Mouse (Mus musculus) MEL (cell line): ENCODE measurements around the gene Ccsap.

Source experiments
- CTCF ChIP-seq, 3 experiments: IDR thresholded peaks in 2 of 3; conservative IDR thresholded peaks in 1 of 3; 2 replicates each; pipeline ENCODE4 v1.5.1; 2011 to 2012; ENCODE audit warnings: low read length in 3 of 3, low read depth in 2 of 3, mild to moderate bottlenecking in 2 of 3, improper control_type of control experiment in 1 of 3, inconsistent platforms in 1 of 3, mixed read lengths in 1 of 3, moderate library complexity in 1 of 3; ENCODE audit not compliant: control insufficient read depth in 1 of 3, insufficient read depth in 1 of 3, poor library complexity in 1 of 3, severe bottlenecking in 1 of 3
- E2F4 ChIP-seq: IDR thresholded peaks from 2 replicates; pipeline ENCODE4 v1.6.1; 2011; ENCODE audit warnings: low read depth, low read length, improper control_type of control experiment, borderline replicate concordance
- EP300 ChIP-seq, 2 experiments: IDR thresholded peaks; 2 replicates each; pipeline ENCODE4 v1.6.1; 2011; ENCODE audit warnings: improper control_type of control experiment in 2 of 2, low read length in 2 of 2, low read depth in 1 of 2, mild to moderate bottlenecking in 1 of 2
- ETS1 ChIP-seq: IDR thresholded peaks from 2 replicates; pipeline ENCODE4 v1.6.1; 2012; ENCODE audit warnings: low read depth, mild to moderate bottlenecking, inconsistent platforms, low read length, improper control_type of control experiment, moderate library complexity
- GABPA ChIP-seq: IDR thresholded peaks from 2 replicates; pipeline ENCODE4 v1.6.1; 2012; ENCODE audit warnings: low read depth, mild to moderate bottlenecking, inconsistent platforms, low read length, improper control_type of control experiment, moderate library complexity
- GATA1 ChIP-seq: IDR thresholded peaks from 2 replicates; pipeline ENCODE4 v1.6.1; 2011; ENCODE audit warnings: low read depth, low read length, improper control_type of control experiment
- MAX ChIP-seq: IDR thresholded peaks from 2 replicates; pipeline ENCODE4 v1.6.1; 2011; ENCODE audit warnings: low read length, improper control_type of control experiment
- NELFE ChIP-seq: IDR thresholded peaks from 2 replicates; pipeline ENCODE4 v1.6.1; 2011; ENCODE audit warnings: low read depth, low read length, improper control_type of control experiment
- POLR2A ChIP-seq, 2 experiments: IDR thresholded peaks; 2 replicates each; pipeline ENCODE4 v1.6.1; 2011 to 2012; ENCODE audit warnings: low read length in 2 of 2, mild to moderate bottlenecking in 2 of 2, control low read depth in 1 of 2, improper control_type of control experiment in 1 of 2, low read depth in 1 of 2, moderate library complexity in 1 of 2; ENCODE audit not compliant: control insufficient read depth in 1 of 2, insufficient read depth in 1 of 2, poor library complexity in 1 of 2
- TCF12 ChIP-seq: IDR thresholded peaks from 2 replicates; pipeline ENCODE4 v1.6.1; 2014; ENCODE audit warnings: low read depth, mild to moderate bottlenecking, inconsistent platforms, low read length, improper control_type of control experiment, moderate library complexity
- UBTF ChIP-seq: IDR thresholded peaks from 2 replicates; pipeline ENCODE4 v1.6.1; 2012; ENCODE audit warnings: low read depth, mild to moderate bottlenecking, inconsistent platforms, low read length, improper control_type of control experiment, moderate library complexity, borderline replicate concordance; ENCODE audit not compliant: insufficient read depth

DNA sequence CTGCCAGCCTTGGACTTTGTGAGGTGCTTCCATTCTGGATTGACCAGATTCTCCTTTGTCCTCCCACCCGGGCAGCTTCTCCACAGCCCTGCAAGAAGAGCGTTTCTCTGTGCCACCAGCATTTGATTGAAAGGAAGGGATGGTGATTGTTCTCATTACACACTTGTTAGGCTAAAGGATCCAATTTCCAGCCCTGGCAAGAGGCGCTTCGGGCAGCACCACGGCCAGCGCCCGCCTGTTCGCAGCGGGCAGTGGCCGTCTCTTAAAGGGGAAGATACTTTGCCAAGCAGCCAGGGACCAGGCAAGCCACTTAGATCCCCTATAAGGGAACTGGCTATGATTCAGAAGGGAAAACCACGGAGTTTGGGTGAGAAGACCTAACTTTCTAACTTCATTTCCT lies 31.3 kb upstream of the Ccsap start:
- TF ChIP-seq GATA1 = no peak
- no peak for TF ChIP-seq UBTF
- TF ChIP-seq POLR2A (IDR thresholded peaks at IDR 0.05; ENCODE audit: control insufficient read depth in 1 of 2, insufficient read depth in 1 of 2, low read depth in 1 of 2, low read length in 2 of 2, poor library complexity in 1 of 2) = no peak
- TF ChIP-seq NELFE = no peak
- TF ChIP-seq EP300 (IDR thresholded peaks at IDR 0.05; ENCODE audit: low read depth in 1 of 2, low read length in 2 of 2) = no peak
- TF ChIP-seq GABPA = no peak
- no peak for TF ChIP-seq ETS1
- no peak for TF ChIP-seq CTCF (IDR thresholded peaks at IDR 0.05 in 2 of 3, conservative IDR thresholded peaks at IDR 0.05 in 1 of 3; ENCODE audit: control insufficient read depth in 1 of 3, insufficient read depth in 1 of 3, low read depth in 2 of 3, low read length in 3 of 3, poor library complexity in 1 of 3, severe bottlenecking in 1 of 3)
- TF ChIP-seq E2F4 = no peak
- TF ChIP-seq TCF12 = no peak
- TF ChIP-seq MAX = no peak
